Mouse (Mus musculus) 3T3-L1 (cell line): ENCODE measurements at regions not wholly inside any gene's neighbourhood (a gene's known extent, or its start where the extent isn't known, plus 50 kb on each side); places are given as distances from the start of the nearest gene placed in this dataset.

Experiments
- DNase-seq: peaks from one replicate; pipeline ENCODE4 v3.0.0-alpha.2; 2015; ENCODE audit warnings: low read depth, low spot score

- no peak for DNase-seq
These were observed 361.6 kb upstream of the Sptlc3 start for GRCm38 (mm10) chr2:139132121-139132520.

DNA sequence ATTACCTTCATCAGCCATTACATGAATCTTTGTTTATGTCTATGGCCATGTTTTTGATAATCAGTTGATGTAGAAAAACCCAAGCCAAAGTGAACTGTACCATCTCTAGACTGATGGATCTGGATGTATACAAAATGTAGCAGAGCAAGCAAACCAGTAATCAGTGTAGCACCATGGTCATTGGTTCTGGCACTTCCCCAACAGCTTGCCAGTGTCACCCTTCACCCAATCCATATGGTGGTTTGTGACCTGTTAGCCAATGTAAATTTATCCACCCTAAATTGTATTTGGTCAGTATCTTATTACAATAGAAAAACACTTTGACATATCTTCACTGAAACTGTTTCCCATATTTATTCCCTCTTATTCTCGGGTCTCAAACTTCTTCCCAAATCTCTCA, 346.7 kb upstream of the Sptlc3 start:
- no peak for DNase-seq

- DNase-seq: no peak
These were observed 314.1 kb upstream of the Sptlc3 start for GRCm38 (mm10) chr2:139179641-139180040.

- DNase-seq: no peak
These were observed 295.4 kb upstream of the Sptlc3 start for GRCm38 (mm10) chr2:139198281-139198680.

DNA sequence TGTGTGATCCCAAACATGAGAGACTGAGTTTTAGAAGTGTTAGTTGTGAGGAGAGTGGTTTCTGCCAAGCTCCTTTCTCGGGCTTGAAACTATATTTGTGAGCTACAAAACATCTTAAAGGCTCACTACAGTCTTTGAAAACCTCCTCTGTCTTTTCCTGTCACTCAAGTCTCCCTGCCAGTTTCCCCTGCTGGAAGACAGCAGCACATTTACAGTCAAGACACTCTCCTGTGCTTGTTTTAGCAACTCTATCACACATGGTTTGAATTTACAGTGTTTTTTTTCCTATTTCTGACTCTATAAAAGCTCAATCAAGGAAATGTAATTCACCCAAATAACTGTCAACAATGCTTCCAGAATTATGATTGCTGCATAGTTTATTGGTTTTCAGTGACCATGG, 286.1 kb upstream of the Sptlc3 start:
- no peak for DNase-seq

DNA sequence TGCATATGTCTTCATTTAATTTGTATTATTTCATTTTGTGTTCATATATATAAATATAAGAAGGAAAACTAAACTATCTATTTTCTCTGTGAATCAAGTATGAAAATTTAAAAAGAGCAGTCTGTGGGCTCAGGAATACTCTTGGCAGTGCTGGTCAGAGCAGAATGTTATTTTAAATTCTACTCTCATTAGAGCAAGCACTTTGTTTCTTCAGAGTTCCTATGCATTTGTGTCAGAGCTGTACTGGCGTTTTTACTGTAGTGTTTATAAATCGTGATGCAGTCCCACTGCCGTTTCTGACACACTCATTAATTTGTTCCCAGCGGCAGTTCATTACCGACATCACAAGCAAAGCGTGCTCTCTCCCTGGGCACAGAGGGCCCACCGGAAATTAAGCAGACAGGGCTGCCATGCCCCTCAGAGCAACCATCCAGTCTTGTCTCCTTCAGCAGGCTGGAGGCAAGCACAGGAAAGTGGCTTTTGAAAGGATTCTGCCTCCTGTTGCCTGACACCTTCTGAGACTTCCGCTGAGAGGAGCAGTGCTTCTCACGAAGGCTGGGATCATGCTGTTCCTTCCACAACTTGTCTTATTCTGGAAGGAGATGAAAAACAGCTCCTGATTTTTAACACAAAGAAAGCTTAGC, 272.8 kb upstream of the Sptlc3 start:
- DNase-seq: no peak

DNA sequence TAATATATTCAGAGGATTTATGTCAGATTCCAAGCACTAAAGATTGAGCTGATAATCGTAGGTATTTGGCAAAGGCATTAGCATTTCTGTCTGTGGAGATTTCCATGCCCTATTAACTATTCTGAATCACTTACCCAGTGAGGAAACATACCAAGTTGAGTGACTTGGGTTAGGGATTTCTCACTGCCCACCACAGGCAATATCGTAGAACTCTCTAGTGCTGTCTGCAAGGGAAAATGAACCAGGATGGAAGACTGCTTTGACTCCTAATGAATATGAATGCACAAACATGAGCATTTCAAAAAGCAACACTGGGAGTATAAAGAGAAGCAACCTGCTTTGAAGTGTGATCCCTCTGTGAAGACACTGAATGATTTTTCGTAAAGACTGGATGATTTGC, 263.3 kb upstream of the Sptlc3 start:
- no peak for DNase-seq

GRCm38 (mm10) chr2:139250138-139250537, 243.6 kb upstream of the Sptlc3 start:
- DNase-seq: no peak

GRCm38 (mm10) chr2:139267119-139267518, 226.6 kb upstream of the Sptlc3 start:
- no peak for DNase-seq

- no peak for DNase-seq
These were observed 217.1 kb upstream of the Sptlc3 start for GRCm38 (mm10) chr2:139276581-139276980.

DNA sequence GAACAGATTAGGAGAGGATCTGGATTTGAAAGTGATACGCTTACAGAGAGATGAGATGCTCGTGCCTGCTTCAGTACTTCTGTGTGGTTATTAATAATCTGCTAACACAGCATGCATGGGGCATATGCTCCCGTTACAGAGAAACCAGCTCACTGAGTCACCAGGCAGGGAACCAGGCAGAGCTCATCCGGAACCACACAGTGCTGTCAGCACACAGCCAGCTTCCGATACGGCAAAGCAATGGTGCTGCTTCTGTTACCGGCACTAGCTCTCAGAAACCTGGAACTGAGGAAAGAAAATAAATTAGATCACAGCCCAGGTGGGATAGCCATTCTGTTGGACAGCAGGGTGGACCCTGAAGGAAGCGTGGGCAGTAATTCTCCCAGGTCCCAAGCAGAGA, 216.1 kb upstream of the Sptlc3 start:
- no peak for DNase-seq

DNA sequence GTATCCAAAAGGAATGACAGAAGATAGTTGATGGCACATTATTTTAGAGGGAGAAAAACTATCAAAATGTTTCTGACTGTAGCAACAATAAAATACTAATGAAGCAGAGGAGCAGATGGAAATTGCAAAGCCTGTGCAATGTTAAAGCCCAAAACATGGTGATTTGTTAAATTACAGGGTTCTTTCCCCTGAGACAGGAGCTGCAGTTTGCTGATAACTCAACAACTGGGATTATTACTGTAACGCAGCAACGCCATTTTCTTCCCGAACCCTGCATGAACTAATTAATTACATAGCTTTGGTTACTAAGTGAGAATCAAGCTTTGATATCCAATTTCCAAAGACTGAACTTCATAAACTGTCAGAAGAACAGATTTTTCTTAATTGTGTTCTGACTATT, 212.7 kb upstream of the Sptlc3 start:
- no peak for DNase-seq

- no peak for DNase-seq
These were observed 209.4 kb upstream of the Sptlc3 start for GRCm38 (mm10) chr2:139284315-139284714.

- no peak for DNase-seq
These were observed 207.3 kb upstream of the Sptlc3 start for GRCm38 (mm10) chr2:139286446-139286845.

- no peak for DNase-seq
These were observed 195.1 kb upstream of the Sptlc3 start for GRCm38 (mm10) chr2:139298541-139299152.

DNA sequence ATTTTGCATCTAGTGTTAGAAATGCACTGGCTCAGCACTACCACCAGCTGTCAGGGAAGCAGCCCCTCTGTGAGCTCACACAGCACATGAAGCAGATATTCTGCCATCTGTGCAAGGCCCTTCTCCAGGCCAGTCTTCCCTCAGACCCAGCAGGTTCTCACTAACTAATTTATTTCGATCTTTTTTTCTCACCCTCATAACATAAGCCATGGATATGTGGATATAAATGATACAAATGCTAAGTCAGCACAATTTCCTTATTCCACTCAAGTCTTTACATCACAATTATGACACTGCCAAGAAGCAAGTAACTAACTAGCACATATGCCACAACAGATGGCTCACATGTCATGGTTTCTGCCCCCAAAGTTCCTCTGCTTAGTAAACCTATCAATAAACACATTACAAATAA, 182.3 kb upstream of the Sptlc3 start:
- DNase-seq: no peak

- DNase-seq: no peak
These were observed 181.7 kb upstream of the Sptlc3 start for GRCm38 (mm10) chr2:139312053-139312452.

GRCm38 (mm10) chr2:139322509-139322908, 171.2 kb upstream of the Sptlc3 start:
- no peak for DNase-seq

DNA sequence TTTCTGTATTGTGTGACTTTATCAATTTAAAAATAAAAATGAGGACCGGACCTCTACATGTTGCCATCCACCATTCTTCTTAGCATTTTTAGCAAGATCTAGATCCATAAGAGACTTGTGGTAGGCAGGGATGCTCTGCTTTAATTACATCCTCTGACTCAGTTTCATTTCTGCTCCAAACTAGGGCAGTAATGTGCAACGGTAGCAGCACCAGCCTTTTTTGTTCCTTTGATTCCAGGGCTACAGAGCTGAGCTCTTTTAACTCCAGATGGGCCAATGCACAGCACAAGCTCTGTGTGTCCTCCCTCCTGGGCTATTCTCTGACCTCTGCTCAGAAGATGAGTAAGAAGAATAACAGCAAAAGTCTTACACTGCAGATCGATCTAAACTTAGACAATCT, 168.2 kb upstream of the Sptlc3 start:
- no peak for DNase-seq

- DNase-seq: no peak
These were observed 159.0 kb upstream of the Sptlc3 start for GRCm38 (mm10) chr2:139334681-139335080.

DNA sequence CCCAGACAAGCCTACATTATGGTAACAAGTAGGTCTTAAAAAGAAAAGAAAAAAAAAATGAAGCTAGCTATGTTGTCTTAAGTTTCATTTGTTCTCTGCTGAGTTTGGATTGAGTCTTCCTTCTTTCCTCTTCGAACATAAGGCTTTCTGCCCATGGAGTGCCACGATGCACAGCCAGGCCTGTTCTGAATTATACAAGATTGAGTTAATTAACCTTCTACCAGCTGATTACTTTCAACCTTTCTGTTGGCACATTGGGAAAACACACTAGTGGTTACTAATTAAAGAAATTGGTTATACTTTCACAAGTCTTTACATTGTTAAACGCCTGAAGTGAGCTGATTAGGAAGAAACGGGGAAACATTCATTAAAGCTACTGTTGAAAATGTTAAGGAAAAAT, 155.5 kb upstream of the Sptlc3 start:
- no peak for DNase-seq

DNA sequence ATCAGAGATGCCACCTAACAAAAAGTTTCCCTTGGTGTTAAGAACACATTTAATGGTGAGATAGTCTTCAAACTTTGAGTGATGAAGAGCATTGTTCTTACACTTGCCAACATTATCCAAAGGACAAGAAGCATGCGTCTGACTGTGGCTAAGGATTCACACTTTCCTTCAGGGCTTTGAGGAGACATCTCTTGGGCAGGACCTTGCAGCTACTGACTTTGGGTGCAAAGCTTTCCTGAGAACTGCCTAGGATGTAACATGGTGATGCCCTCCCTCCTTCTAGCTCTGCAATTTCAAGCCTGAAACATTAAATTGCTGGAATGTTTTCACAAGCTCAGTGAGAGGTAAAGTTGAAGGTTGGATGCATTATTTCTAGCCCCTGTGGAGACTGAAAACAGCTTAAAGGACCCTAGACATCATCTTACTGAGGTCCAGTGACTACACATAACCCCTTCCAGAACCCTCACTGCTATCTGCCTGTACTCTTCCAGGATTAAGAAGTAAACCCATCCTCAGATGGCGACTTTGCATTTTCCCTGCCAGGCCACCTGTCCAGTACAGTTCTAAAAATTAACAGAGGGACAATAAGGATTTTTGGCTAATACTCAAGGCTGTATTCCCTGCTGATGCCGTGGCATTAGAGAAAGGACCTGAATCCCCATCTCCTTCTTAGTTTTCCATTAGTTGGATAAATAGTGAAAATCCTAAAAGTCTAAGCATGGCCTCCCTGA, 137.3 kb upstream of the Sptlc3 start:
- no peak for DNase-seq

DNA sequence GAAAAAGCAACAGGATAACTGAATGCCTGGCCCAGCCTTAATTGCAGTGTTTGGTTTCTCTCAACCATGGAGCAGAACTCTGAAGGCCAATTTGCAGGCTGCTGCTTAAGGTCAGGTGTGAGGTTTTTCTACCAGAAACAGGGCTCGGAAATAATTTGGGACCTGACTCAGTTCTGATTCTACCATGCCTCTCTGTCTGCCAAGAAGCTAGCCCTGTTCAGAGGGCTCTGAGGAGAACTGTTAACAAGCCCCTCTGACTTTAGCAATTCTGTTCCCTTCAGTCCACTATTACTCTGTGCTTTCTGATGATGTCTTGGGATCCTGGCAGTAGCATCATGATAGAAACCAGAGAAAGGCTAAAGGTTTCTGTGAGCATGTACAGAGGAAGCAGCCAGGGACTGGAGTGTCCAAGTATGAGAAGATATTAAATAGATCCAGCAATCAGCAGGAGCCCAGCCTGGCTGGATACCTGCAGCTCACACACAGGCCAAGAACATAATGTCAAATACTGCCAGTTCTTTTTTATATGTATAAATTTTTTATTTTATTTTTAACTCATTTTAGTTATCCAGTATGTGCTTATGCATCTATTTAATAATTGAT, 131.4 kb upstream of the Sptlc3 start:
- DNase-seq: no peak
